Mouse (Mus musculus) lung, postnatal 0 days (tissue): ENCODE data around the gene Pcgf6. TPM values are rescaled to one million over a fixed set of nuclear protein-coding genes. Genes with fewer than 3 reads are reported as not detected.

Experiments
- ATAC-seq: fragments of 200-750 bp; cut with Nextera tagmentation; 2 replicates; pipeline ENCODE4 v1.8.0; 2017; ENCODE audit warnings: moderate library complexity
- DNase-seq: peaks from one replicate; pipeline ENCODE4 v3.0.0-alpha.2; 2016; ENCODE audit warnings: low spot score
- H3K27ac ChIP-seq: fragments of 300-500 bp; sonication (generic); 2 replicates; pipeline ENCODE4 v1.5.1; 2014; ENCODE audit warnings: antibody characterized with exemption, mild to moderate bottlenecking, low read length, mixed read lengths
- H3K27me3 ChIP-seq: fragments of 300-500 bp; sonication (generic); replicated peaks from 2 replicates; pipeline ENCODE4 v1.6.1; 2014; ENCODE audit warnings: low read length, mixed read lengths; ENCODE audit not compliant: insufficient read depth
- H3K36me3 ChIP-seq: fragments of 300-500 bp; sonication (generic); 2 replicates; pipeline ENCODE4 v1.6.1; 2014; ENCODE audit warnings: low read length, mixed read lengths; ENCODE audit not compliant: insufficient read depth
- H3K4me1 ChIP-seq: fragments of 300-500 bp; sonication (generic); 2 replicates; pipeline ENCODE4 v1.6.1; 2014; ENCODE audit warnings: antibody characterized with exemption, low read depth, low read length, mixed read lengths; ENCODE audit not compliant: insufficient read depth
- H3K4me2 ChIP-seq: fragments of 300-500 bp; sonication (generic); replicated peaks from 2 replicates; pipeline ENCODE4 v1.6.1; 2014; ENCODE audit warnings: low read depth, mild to moderate bottlenecking, low read length, moderate library complexity, mixed read lengths
- H3K4me3 ChIP-seq: fragments of 300-500 bp; sonication (generic); 2 replicates; pipeline ENCODE4 v1.5.1; 2014; ENCODE audit warnings: low read depth, low read length
- H3K9ac ChIP-seq: fragments of 300-500 bp; sonication (generic); replicated peaks from 2 replicates; pipeline ENCODE4 v1.6.1; 2014; ENCODE audit warnings: low read depth, mild to moderate bottlenecking
- H3K9me3 ChIP-seq: fragments of 300-500 bp; sonication (generic); 2 replicates; pipeline ENCODE4 v1.6.1; 2016; ENCODE audit warnings: low read length, mixed read lengths
- CTCF ChIP-seq: IDR thresholded peaks from 2 replicates; pipeline ENCODE4 v1.5.1; 2016; ENCODE audit warnings: antibody characterized with exemption, mild to moderate bottlenecking
- EP300 ChIP-seq: IDR thresholded peaks from 2 replicates; pipeline ENCODE4 v1.6.1; 2016; ENCODE audit warnings: antibody characterized with exemption, mild to moderate bottlenecking, control low read depth
- WGBS: fragments of 180-500 bp; shearing (Covaris S2); extraction: QIAGEN DNeasy Blood & Tissue Kit; methylation state at CpG from one replicate; pipeline ENCODE4 v1.1.7; 2014; 5-methylcytosine and 5-hydroxymethylcytosine counted together
- polyA plus RNA-seq: library from polyadenylated mRNA; unstranded; fragments of >200 nt; fragmentation: Nextera tagmentation; extraction: Ambion mirVana; gene quantifications from 2 replicates; pipeline ENCODE4 v1.2.1, GENCODE M21; 2015

The Pcgf6 gene
- polyA plus RNA-seq, 1 experiment from 2014 or later, result 6.8 TPM

- no peak overlapping the region for H3K9ac ChIP-seq
- ATAC-seq (no peak), DNase-seq (no peak)
- no peaks in the 10 kb centered on the region for H3K27me3 ChIP-seq
- H3K4me3 ChIP-seq, result no peak overlapping the region
- 57% methylated on average over 4 of the region's 4 CpGs for WGBS
- TF ChIP-seq CTCF (no peak), EP300 (no peak)
- no peaks in the 10 kb centered on the region for H3K9me3 ChIP-seq
- H3K36me3 ChIP-seq, result no peaks in the 10 kb centered on the region
- H3K27ac ChIP-seq, result no peak overlapping the region
- 0 out of 2 replicates have a peak, but pooled peaks cover 4% of the 10 kb centered on the region for H3K4me1 ChIP-seq
- no peak overlapping the region for H3K4me2 ChIP-seq
These were observed 1.6 kb downstream of the Pcgf6 start for GRCm38 (mm10) chr19:47049061-47049460.

GRCm38 (mm10) chr19:47047236-47047833, 3.4 kb downstream of the Pcgf6 start:
- no peak overlapping the region for H3K27ac ChIP-seq
- H3K27me3 ChIP-seq, result no peaks in the 10 kb centered on the region
- H3K4me1 ChIP-seq, result 0 out of 2 replicates have a peak, but pooled peaks cover 4% of the 10 kb centered on the region
- no peaks in the 10 kb centered on the region for H3K36me3 ChIP-seq
- no peak overlapping the region for H3K9ac ChIP-seq
- H3K9me3 ChIP-seq, result no peaks in the 10 kb centered on the region
- 84% methylated on average over 13 of the region's 13 CpGs for WGBS
- ATAC-seq (no peak), DNase-seq (no peak)
- no peak overlapping the region for H3K4me2 ChIP-seq
- no peak for TF ChIP-seq EP300
- no peak for TF ChIP-seq CTCF
- no peak overlapping the region for H3K4me3 ChIP-seq

GRCm38 (mm10) chr19:47046343-47046742, 4.4 kb downstream of the Pcgf6 start:
- DNase-seq (no peak), ATAC-seq (no peak)
- Histone ChIP-seq H3K27me3 (no peaks in the 10 kb centered on the region), H3K4me1 (0 out of 2 replicates have a peak, but pooled peaks cover 4% of the 10 kb centered on the region), H3K4me3 (no peak overlapping the region), H3K27ac (no peak overlapping the region), H3K9ac (no peak overlapping the region), H3K9me3 (no peaks in the 10 kb centered on the region), H3K36me3 (no peaks in the 10 kb centered on the region), H3K4me2 (no peak overlapping the region)
- TF ChIP-seq EP300, result no peak
- peak; percentile 44 for TF ChIP-seq CTCF
- WGBS, result 95% methylated on average over 1 of the region's 1 CpGs

- DNase-seq (peak; percentile 53), ATAC-seq (no peak)
- no peak overlapping the region for H3K9ac ChIP-seq
- no peaks in the 10 kb centered on the region for H3K36me3 ChIP-seq
- H3K4me2 ChIP-seq, result no peak overlapping the region
- H3K27me3 ChIP-seq, result no peaks in the 10 kb centered on the region
- H3K4me3 ChIP-seq, result no peak overlapping the region
- TF ChIP-seq EP300 (no peak), CTCF (peak; percentile 56)
- H3K9me3 ChIP-seq, result no peaks in the 10 kb centered on the region
- WGBS, result 81% methylated on average over 3 of the region's 3 CpGs
- no peak overlapping the region for H3K27ac ChIP-seq
- H3K4me1 ChIP-seq, result no peaks in the 10 kb centered on the region
These were observed 7.1 kb downstream of the Pcgf6 start for GRCm38 (mm10) chr19:47043608-47044007.

- no peak for TF ChIP-seq EP300
- no peak for TF ChIP-seq CTCF
- H3K4me3 ChIP-seq, result no peak overlapping the region
- DNase-seq (no peak), ATAC-seq (no peak)
- WGBS, result 86% methylated on average over 3 of the region's 3 CpGs
- no peak overlapping the region for H3K4me2 ChIP-seq
- H3K4me1 ChIP-seq, result no peaks in the 10 kb centered on the region
- no peaks in the 10 kb centered on the region for H3K9me3 ChIP-seq
- no peaks in the 10 kb centered on the region for H3K36me3 ChIP-seq
- H3K27ac ChIP-seq, result no peak overlapping the region
- no peak overlapping the region for H3K9ac ChIP-seq
- no peaks in the 10 kb centered on the region for H3K27me3 ChIP-seq
These were observed 9.8 kb downstream of the Pcgf6 start for GRCm38 (mm10) chr19:47040720-47041473.

GRCm38 (mm10) chr19:47036596-47036995, 14.1 kb downstream of the Pcgf6 start:
- Histone ChIP-seq H3K9me3 (no peaks in the 10 kb centered on the region), H3K4me3 (no peak overlapping the region), H3K27ac (no peak overlapping the region), H3K4me2 (no peak overlapping the region), H3K4me1 (no peaks in the 10 kb centered on the region), H3K9ac (no peak overlapping the region), H3K36me3 (no peaks in the 10 kb centered on the region), H3K27me3 (no peaks in the 10 kb centered on the region)
- WGBS, result 73% methylated on average over 3 of the region's 3 CpGs
- TF ChIP-seq CTCF (no peak), EP300 (no peak)
- DNase-seq (no peak), ATAC-seq (no peak)
